Mouse (Mus musculus) kidney, postnatal 10 days (tissue): ENCODE data around the gene Vti1a.

Source experiments
- DNase-seq: peaks from one replicate; pipeline ENCODE4 v3.0.0; 2021; ENCODE audit warnings: mixed read lengths

Gene Vti1a

DNA sequence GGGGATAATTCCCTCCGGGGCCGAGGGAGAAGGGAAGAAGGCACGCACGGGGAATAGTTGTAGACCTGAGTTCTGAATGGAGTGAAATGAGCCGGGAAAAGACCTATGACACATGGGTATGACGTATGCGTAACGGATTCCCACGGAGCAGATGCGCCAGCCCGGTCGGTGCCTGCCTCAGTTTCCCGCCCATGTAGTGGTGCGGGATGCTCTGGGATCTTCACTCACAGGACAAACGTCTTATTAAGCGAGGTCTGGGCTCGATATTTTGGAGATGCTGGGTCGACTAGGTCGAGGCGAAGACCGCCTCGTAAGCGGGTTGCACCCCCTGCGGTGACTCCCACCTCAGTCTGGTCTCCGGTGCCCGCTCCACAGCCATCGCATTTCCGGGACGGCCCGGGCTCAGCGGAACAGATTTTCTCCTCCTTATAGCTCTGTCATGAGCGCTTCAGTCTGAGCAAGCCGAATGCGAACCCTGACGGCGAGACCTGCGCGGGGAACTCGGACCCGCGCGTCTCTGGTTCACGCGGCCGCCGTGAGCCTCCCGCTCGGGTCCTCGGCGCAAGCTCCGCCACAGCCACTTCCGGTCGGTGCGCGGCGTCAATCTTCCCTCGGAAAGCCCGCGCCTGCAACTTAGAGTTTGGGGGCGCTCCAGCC is 515 bp upstream of the Vti1a start, which contains the start of gene Zdhhc6:
Gene Zdhhc6 (minus strand): TSS at position 581 of the 657 bp plus-strand sequence.
- peak; percentile 92 for DNase-seq

DNA sequence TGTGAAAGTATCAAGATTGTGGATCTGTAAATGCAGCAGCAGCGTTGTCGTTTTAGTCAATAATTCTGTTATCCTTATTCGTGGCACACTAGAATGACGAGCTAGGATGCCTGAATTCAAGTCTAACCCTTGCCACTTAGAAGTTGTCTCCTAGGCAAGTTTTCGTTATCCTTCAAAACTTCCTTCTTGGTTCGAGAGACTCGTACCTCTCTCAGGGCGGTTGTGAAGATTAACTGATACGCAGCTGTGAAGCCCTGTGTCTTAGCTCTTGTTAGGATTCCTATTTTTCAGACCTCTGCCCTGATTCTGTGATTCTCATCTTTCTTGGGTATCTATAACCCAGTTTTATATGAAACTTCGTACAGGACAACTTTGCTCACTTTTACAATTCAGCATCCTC is 806 bp downstream of the Vti1a start:
- no peak for DNase-seq

DNA sequence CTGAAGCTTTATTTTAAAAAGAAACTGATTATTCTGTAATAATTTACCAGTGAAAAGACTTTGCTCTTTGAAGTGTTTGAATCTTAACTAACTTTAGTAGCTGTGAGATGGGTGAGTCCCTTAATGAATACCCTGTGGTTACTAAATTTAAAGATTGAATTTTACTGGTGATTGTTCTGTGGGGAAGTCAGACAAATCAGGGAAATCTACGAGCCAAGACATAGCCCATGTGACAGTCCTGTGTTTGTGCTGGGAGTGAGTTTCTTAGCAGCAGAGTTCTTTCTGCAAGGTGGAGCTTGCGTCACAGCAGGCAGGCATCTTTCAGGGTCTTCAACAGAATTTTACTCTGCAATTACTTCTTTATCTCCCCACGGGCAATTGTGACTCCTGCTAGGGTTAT is 2.9 kb downstream of the Vti1a start:
- no peak for DNase-seq

DNA sequence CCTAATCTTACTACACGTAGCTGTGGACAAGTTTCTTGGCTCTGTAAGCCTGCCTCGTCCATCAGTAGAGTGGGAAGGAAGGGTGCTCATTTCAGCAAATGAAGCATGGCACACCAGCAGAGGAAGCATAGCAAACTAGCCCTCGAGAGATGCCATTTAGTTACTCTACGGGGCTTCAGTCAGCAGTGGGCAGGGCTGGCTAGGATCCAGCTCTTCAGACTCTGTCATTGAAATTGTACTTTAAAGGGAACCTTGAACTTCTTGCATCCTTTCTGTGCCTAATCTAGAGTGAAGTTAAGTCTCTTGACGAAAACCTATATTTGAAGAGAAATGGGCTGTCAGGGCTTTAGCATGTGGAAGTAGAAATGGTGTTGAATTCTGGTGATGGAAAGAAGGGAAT is 3.4 kb downstream of the Vti1a start:
- peak; percentile 34 for DNase-seq

DNA sequence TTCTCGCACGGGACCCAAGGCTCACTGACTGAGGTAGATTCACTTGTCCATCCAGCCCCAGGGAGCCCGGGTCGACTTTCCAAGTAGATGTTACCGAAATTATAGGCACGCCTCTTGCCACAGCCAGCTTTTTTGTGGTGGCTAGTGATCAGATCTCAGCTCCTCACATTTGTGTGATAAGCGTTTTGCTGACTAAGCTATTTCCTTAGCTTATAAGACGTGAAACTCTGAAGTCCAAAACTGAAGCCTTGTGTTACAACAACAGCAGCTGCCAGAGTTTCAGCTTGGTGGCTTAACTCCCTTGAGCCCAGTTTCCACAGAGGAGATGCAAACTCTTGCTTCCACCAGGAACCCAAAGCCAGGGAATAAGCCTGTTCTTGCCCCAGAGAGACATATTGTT is 6.5 kb downstream of the Vti1a start:
- no peak for DNase-seq

DNA sequence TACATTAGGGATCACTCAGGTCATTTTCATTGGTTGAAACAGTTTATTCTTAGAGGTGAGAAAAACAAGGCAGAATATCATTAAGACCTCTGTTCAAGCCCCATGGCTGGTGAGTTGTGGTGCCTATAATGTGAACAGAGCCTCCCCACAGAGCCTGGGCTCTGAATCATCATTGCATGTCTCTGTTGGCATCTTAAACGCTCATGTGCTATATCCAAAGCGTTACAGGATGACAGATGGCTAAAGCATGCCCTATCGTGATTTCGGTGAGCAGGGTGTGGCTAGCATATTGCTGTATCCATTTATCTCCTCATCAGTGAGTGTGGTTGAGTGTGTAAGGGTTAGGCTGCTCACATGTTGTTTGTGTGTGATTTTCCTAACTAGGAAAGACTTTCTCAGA is 11.4 kb downstream of the Vti1a start:
- DNase-seq = no peak

DNA sequence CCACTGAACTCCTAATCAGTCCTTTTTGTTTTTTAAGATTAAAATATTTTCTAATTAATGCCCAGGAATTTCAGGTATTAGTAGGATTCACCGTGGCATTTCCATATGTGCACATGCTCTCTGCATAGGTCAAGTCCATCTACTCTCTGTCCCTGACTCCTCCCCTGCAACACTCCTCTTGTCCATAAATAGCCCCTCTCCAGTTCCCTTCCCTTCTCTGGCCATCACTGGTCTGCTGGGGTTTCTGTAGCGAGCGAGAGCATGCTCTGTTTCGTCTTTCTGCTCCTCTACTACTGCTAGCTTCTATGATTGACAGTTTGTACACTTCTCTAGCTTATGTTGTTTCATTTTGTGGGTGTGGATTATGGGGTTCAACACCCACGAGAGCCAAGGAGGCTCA is 15.7 kb downstream of the Vti1a start:
- no peak for DNase-seq

DNA sequence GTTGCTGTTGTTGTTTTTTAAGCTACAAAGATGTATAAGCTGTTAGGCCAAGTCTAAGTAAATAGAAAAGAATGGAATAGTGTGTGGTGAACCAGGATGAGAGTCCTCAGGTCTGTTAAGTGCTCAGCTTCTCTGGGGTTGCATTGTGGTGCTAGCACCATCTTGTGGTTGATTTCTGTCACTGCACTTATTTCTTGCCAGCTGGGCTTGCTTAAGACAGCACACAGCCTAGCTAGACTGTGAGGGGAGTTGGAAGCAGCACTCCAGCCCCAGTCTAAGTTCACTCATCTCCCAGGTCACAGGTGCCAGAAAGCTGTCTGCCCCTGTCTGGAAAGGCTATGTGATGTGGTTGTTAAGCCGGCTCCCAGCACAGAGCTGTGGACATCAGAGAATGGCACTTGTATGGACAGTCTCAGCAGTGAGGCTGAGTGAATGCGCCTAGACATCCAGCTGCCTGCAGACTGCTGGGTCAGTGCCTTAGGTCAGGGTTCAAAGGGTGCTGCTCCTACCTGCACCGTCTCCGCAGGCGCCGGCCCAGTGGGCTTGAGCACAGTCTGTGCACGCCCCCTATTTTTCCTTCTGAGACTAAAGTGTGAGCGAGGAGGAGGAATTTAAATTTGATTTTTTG is 16.7 kb downstream of the Vti1a start:
- DNase-seq = peak; percentile 71

DNA sequence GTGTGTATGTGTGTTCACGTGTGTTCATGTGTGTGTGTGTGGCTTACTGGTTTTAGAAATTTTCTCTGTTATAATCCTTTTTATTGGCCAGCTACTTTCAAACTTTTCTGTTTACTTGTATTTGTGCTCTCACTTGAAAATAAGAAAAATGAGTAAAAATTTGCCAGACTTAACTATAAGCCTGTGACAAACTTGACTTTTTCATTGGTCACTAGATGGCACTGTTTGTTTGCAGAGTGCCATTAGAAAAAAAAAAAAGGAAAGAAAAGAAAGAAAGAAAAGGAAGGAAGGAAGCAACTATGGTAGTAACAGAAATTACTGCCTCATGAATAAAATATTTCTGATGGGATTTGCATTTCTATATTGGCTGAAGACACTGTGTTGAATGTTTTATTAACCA is 19.8 kb downstream of the Vti1a start:
- no peak for DNase-seq

DNA sequence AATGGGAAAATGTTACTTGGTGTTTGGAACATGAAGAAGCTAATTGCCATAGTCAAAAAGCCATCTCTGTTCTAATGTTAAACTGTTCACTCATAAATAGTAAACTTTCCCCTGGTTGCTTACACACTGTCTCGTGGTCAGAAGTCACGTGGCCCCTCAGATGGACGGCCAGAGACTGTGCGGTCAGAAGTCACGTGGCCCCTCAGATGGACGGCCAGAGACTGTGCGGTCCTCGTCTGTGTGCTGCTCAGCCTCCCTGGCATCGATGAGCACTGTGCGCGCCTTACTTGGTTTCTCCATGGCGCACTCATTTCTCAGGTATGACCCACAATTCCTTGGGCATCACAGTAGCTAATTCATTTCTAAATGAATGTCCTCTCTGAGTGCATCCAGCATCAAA is 20.3 kb downstream of the Vti1a start:
- DNase-seq = peak; percentile 30

DNA sequence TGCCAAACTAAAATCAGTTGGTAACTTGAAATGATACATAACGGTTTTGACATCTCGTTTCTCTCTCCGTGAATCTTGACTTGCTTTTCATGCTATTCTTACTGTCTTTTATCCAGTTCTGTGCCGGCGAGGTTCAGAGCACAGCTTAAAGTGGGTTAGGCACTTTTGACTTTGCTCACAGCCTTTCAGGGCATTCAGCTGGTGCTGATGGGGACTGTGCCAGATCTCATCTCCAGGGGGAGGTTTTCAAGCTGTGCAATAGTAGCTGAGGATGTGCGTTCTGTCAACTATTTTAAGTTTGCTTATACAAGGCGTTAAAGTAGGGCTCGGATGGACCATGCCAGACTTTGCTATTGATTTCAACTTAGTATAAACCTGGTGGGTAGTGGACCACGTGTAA is 21.0 kb downstream of the Vti1a start:
- no peak for DNase-seq

DNA sequence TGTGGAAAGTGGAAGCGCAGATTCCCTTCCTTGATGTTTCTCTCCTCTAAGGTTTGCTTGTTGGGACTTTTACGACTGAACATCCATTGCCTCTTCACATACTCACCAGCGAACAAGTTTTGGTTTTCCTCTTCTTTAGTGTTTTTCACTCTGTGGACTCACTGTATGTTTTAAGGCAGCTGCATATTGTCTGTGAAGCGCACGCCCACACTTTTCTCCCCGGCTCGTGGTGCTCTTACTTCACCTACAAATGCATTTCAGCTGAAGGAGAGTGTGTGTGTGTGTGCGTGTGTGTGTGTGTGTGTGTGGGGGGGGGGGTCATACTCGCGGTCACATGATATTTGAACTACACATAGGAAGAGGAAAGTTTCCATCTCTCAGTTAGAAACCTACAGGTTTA is 21.6 kb downstream of the Vti1a start:
- DNase-seq = no peak

DNA sequence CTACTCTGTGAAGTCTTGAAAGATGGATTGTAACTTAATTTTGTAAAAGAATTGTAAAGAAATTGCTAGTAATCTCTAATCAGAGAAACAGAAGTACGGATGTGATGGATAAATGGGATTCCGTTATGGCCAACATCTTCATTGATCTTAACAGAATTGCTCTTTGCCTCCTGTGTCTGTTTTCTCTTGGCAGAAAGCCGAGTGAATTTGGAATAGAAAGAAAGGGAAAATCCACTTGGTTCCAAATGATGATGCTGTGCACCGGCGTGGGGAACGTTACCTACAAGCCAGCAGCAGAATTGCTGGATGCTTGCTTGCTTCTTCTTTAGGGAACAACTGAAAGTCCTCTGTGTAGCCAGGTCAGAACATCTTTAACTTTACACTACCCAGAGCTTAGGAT is 24.4 kb downstream of the Vti1a start:
- no peak for DNase-seq

DNA sequence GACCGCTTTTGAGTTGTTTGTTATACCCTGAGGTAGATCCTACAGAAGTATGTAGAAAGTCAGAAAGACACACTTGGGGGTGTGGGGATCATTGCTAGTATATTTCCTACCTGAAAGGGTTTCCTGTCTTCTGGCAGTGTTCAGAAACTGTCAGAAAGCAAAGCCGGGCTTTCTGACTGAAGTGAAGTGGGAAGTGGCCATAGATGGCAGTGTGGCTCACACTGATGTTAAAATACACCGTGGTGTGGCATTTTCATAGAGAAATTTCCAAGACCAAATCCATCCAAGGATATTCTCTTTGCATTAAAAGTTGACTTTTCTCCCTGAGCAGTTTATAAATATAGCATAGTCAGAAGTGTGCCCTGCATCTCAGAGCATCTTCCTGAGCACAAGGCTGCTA is 25.3 kb downstream of the Vti1a start:
- no peak for DNase-seq

DNA sequence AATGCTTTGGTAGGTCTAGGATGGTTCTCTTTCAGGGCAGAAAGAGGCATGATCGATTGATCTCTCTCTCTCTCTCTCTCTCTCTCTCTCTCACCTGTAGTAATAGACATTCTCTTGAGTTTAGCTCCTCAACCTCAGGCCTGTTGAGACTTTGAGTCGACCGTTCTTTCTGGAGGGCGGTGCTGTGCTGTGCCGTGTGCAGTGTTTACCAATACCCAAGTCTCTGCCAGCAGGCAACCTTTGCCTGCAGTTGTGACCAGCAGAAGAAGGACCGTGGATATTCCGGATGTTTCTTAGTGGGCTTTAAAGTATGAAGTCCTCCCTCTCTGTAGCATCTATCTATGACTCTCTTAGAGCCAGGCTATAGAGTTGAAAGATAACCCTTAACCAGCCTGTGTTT is 26.3 kb downstream of the Vti1a start:
- no peak for DNase-seq

DNA sequence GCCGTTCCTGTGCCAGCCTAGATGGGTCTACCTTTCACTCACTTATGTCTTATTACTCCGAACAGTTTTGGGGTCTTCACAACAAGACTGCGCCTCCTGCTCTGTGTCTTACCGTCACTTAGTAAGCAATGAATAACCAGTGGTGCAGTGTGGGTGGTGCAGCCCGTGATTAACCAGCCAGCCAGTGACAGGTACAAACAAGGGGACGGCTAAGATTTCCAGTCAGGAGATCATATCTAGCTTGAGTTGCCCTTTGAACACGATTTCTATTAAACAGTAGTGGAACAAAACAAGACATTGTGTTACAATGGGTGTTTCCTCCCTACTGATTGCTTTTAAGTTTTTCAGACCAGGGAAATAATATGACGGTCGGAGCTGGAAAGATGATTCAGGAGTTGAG is 27.2 kb downstream of the Vti1a start:
- no peak for DNase-seq

DNA sequence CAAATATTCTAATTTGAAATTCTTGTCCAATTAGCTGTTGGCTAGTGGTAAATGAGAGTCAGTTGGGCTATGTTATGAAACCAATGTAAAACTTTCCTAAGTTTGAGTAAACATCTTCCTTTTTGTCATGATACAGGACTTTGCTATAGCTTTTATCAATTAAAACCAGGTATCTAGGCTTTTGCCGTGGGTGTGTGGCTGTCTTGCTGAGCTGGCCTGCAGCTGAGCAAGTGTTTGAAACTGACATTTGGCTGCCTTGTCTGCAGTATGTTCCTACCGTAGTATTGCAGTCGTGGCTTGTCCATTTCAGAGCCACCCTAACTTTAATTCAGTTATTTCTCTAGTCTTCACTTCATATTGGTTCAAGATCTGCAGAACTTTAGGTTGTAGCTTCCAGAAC is 32.1 kb downstream of the Vti1a start:
- no peak for DNase-seq

DNA sequence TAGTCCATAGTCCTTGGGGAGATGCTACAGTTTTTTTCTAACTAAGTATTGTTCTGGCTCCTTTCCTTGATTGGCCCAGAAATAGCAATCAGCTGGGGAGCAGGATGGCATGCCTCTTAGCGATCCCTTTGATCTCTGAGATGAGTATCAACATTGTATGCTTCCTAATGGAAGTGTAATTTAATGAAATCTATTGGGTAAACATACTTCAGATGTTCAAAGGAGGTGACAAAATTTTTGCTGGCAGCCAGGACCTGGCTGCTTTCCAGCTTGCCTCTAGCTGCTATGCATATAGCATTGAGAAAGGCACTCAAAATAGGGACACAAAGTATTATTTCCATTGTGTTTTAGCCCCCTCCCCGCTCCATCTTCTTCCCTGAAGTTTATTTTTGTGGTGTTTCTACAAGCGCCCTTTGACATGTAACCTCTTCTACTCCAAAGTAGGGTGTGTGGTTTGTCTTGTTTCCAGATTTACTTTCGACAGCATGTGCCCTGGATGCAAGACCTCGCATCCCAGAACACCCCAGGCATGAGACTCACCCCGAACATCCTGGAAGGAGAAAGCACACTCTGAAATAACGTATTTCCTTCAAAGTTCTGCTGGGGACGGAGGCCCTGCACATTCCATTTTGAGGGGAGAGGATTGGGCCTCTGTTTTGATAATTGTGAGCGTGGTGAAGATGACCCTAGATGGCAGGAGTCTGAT is 34.7 kb downstream of the Vti1a start:
- DNase-seq = no peak

DNA sequence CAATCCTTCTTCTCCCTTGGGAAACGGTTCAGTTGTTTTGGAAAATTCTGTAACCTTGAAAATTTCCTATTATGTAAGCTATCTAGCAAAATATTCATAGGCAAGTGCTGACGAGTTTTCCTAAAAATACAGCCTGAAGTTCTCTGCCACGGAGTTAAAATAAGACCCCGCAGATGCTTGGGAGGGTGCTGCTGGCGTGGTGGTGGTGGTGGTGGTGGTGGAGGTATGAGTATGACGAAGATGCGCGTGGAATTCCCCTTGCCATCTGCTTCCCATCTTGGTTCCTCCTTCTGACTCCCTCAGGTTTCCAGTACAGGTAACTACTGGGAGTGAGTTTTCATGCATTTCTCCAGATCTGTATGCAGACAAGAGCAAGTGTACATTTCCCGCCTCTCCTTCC is 46.5 kb downstream of the Vti1a start:
- no peak for DNase-seq

DNA sequence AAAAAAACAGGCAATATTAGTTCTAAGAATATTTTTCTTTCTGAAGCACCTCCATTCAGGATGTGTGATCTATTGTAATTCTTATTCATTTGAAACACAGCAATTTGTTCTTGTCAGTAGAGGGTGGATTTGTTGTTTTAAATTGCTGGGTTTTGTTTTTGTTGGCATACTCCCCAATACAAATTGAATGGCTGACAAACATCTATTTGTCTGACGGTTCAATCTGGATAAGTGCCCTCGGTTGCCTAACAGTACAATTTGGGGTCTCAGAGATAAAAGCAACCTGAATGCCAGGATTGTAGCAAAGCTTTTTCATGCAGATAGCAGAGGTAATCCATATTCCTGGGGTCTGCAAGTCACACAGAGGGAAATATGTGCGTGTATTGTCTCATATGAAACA is 53.6 kb downstream of the Vti1a start:
- DNase-seq = no peak

DNA sequence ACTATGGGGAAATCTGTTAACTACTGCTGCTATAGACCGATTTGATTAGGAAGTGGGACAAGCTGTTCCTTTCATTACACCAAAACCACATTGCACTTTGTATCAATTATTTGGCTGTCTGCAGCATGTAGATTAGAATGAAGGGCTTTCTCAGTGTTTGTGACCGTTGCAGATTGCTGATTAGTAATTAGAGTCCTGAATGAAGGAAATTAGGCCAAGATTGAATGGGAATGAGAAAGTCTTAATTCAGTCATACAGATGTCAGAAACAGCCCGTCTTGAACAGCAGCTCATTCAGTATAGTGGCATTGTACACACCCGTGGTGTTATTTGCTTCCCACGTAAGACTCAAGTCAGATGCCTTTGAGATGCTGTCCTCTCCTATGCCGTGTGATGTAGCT is 60.2 kb downstream of the Vti1a start:
- no peak for DNase-seq

DNA sequence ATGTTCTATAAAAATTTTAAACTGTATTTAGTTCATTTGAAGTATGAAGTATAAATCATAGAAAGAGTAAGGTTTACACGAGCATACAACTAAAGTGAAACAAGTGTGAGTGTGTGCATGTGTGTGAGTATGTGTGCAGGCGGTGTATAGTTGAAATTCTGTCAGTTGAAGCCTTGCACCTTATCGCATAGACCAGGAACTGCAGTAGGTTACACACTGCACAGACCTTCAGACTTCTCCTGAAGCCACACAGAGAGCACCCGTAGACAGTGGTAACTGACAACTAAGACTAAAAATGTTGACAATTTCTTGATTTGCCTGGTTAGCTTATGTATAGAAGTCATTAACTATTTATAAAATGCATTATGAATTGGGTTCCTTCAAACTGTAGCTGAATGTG is 61.4 kb downstream of the Vti1a start:
- DNase-seq = no peak

DNA sequence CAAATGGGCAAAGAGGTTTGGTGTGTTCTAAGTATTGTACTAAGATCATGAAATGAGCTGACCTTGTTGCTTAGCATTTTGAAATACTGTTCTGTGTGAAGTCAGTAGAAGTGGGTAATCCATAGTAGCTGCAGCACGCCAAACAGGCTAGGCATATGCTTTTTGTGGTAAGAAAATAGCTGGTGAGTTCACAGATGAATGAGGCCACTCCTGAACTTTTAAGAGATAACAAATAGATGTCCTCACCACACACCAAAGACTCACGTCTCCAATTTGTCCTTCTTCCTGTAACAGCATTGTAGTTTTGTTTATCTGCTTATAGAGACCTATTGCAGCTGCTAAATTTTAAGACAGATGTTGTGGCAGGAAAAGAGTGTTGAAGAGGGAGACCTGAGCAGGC is 62.8 kb downstream of the Vti1a start:
- no peak for DNase-seq

DNA sequence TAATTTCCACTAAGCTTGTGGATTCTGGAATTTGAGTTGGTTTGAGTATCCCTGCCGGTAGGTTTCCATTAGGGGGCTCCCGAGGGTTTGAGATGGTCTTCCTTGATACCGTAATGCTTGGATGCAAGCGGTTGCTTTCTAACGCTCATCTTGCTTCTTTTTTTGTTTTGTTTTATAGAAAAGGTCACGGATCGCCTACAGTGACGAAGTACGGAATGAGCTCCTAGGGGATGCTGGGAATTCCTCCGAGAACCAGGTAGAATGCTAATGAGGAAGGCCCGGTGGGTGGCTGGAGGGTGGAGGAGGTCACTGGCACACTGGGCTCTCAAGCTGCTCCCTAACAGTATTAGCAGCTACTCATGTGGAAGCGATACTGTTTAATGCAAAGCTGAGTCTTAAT is 64.7 kb downstream of the Vti1a start:
- DNase-seq = peak; percentile 19

DNA sequence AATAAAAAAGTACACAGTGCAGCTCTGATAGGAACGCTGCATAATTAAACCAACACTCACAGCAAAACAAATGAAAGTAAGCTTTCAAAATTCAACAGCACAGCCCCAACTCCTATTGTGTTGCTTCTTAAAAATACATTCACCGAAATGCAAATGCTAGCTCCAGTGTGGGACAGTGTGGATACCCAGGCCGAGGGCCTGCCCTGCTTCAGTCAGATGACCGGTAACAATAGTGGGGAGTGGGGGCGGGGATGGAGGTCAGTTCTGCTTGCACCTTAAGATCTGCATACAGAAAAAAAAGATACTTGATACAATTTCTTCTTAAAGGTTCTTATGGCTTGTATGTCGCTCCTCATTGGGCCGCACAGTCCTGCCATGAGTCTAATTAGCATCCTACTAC is 65.2 kb downstream of the Vti1a start:
- no peak for DNase-seq
